Mouse (Mus musculus) small intestine, adult 10 weeks (tissue): Measurements from ENCODE around the gene Cfl2. TPM values are rescaled to one million over a fixed set of nuclear protein-coding genes. Genes with fewer than 3 reads are reported as not detected.

ENCODE experiments used
- polyA plus RNA-seq: library from polyadenylated mRNA; stranded (reverse); fragments of 350-450 nt; fragmentation: Illumina TruSeq; extraction: RNeasy Lipid Tissue Mini Kit (QIAGEN cat#74804); gene quantifications from one replicate; pipeline ENCODE4 v1.2.3, GENCODE M21; 2014; ENCODE audit warnings: low replicate concordance

The Cfl2 gene
- polyA plus RNA-seq = 224 TPM

GRCm38 (mm10) chr12:54862606-54863535 lies at the start of gene Cfl2:
Cfl2 (minus strand) TSS chr12:54862877.

Other genes with a start within 250 kb of the Cfl2 start
- 988 TPM for gene Sptssa, start 206.3 kb downstream of the Cfl2 start, polyA plus RNA-seq
- gene Eapp, start 167.0 kb downstream of the Cfl2 start, polyA plus RNA-seq = 111 TPM
- gene Snx6, start 67.2 kb downstream of the Cfl2 start, polyA plus RNA-seq = 211 TPM
- not detected for gene Gm20403, start 123.7 kb upstream of the Cfl2 start, polyA plus RNA-seq
- gene Baz1a, start 151.5 kb upstream of the Cfl2 start, polyA plus RNA-seq = 29.8 TPM
- gene 2700097O09Rik, start 217.2 kb upstream of the Cfl2 start, polyA plus RNA-seq = 32.4 TPM
- gene Srp54a, start 217.4 kb upstream of the Cfl2 start, polyA plus RNA-seq = 662 TPM